Mouse (Mus musculus): ENCODE results near the gene Chp1. TPM values are rescaled to one million over a fixed set of nuclear protein-coding genes. Genes with fewer than 3 reads are reported as not detected.
A peak's percentile ranks its signal among the peaks of the same experiment; 100 is the strongest.
"Not testable (repeated sequence)": the region's sequence is repeated elsewhere in the genome, so short reads cannot be mapped to it uniquely, and the experiment has no call there.

Gene Chp1
- polyA plus RNA-seq, 1 experiment from 2014 or later = 73.0 TPM

GRCm38 (mm10) chr2:119572471-119572870 is 25.0 kb downstream of the Chp1 start:
- H3K36me3 ChIP-seq = peaks cover 55% of the 10 kb centered on the region

DNA sequence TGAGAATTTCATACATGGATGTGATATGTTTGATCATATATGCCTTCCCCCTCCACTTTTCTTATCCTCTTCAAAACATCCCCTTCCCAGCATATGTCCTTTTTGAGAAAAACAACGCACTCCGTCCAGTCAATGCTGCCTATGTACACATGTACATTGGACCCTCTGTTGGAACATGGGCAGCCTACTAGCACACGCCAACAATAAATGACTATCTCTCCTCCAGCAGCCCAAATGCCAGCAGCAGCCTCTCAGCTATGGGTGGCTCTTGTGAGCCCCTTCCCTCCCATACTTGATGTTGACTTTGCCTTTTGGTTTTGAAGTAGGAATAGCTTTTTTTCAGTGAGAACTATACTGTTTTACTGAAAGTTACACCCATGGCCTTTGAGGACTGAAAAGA is 34.1 kb downstream of the Chp1 start:
- WGBS = 96% methylated on average over 3 of the region's 3 CpGs
- no peak for ATAC-seq (ENCODE audit: low read depth)
- Histone ChIP-seq H3K4me2 (no peak overlapping the region), H3K36me3 (peaks cover 33% of the 10 kb centered on the region), H3K9me3 (no peaks in the 10 kb centered on the region), H3K9ac (no peak overlapping the region), H3K4me1 (replicated peaks) (no peaks in the 10 kb centered on the region), H3K4me3 (no peak overlapping the region), H3K27ac (replicated peaks) (no peak overlapping the region), H3K27me3 (no peaks in the 10 kb centered on the region)

More at GRCm38 (mm10) chr2:119572471-119572870, 25.0 kb downstream of the Chp1 start:
- WGBS = 94% methylated on average over 1 of the region's 1 CpGs
- Histone ChIP-seq H3K9ac (no peak overlapping the region), H3K4me1 (replicated peaks) (no peaks in the 10 kb centered on the region), H3K4me3 (no peak overlapping the region), H3K27me3 (no peaks in the 10 kb centered on the region), H3K4me2 (no peak overlapping the region), H3K9me3 (no peaks in the 10 kb centered on the region), H3K27ac (replicated peaks) (no peak overlapping the region)
- ATAC-seq (ENCODE audit: low read depth) = no peak

- H3K4me3 ChIP-seq = no peak overlapping the region
- H3K27ac ChIP-seq (replicated peaks) = no peak overlapping the region
- H3K4me1 ChIP-seq (replicated peaks) = no peaks in the 10 kb centered on the region
- H3K9ac ChIP-seq = no peak overlapping the region
- no peaks in the 10 kb centered on the region for H3K9me3 ChIP-seq
- H3K4me2 ChIP-seq = no peak overlapping the region
- H3K36me3 ChIP-seq = peaks cover 30% of the 10 kb centered on the region
- no peak for ATAC-seq (ENCODE audit: low read depth)
- no peaks in the 10 kb centered on the region for H3K27me3 ChIP-seq
- 76% methylated on average over 2 of the region's 2 CpGs for WGBS
Measured at GRCm38 (mm10) chr2:119583439-119583838, 35.9 kb downstream of the Chp1 start.

DNA sequence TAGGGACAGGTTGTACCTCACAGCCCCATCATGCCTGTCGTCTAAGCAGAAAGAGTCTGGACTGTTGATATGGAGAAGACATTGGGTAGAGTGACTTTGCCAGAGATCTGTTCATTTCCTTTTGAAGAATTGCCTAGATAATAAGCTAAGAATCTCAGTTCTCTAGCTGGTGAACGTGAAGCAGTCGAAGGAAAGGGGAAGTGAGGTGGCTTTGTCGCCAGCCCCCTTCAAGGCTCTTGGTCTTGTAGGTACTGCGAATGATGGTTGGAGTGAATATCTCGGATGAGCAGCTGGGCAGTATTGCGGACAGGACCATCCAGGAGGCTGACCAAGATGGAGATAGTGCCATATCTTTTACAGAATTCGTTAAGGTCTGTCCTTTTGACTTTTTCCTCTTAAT is 36.8 kb downstream of the Chp1 start:
- peaks cover 28% of the 10 kb centered on the region for H3K36me3 ChIP-seq
- no peak for ATAC-seq (ENCODE audit: low read depth)
- no peaks in the 10 kb centered on the region for H3K9me3 ChIP-seq
- H3K4me1 ChIP-seq (replicated peaks) = no peaks in the 10 kb centered on the region
- H3K4me3 ChIP-seq = no peak overlapping the region
- H3K27me3 ChIP-seq = no peaks in the 10 kb centered on the region
- H3K4me2 ChIP-seq = no peak overlapping the region
- no peak overlapping the region for H3K9ac ChIP-seq
- no peak overlapping the region for H3K27ac ChIP-seq (replicated peaks)
- 94% methylated on average over 8 of the region's 8 CpGs for WGBS

- no peaks in the 10 kb centered on the region for H3K9me3 ChIP-seq
- H3K4me2 ChIP-seq = no peak overlapping the region
- no peaks in the 10 kb centered on the region for H3K4me1 ChIP-seq (replicated peaks)
- no peak overlapping the region for H3K9ac ChIP-seq
- ATAC-seq (ENCODE audit: low read depth) = no peak
- no peak overlapping the region for H3K4me3 ChIP-seq
- H3K27me3 ChIP-seq = no peaks in the 10 kb centered on the region
- peaks cover 25% of the 10 kb centered on the region for H3K36me3 ChIP-seq
- 14% methylated on average over 4 of the region's 4 CpGs for WGBS
- H3K27ac ChIP-seq (replicated peaks) = no peak overlapping the region
Measured at GRCm38 (mm10) chr2:119587383-119587782, 39.9 kb downstream of the Chp1 start.

- Histone ChIP-seq H3K9ac (no peak overlapping the region), H3K4me1 (replicated peaks) (peaks cover 20% of the 10 kb centered on the region), H3K4me3 (no peak overlapping the region), H3K9me3 (no peaks in the 10 kb centered on the region), H3K4me2 (no peak overlapping the region), H3K27ac (replicated peaks) (no peak overlapping the region), H3K36me3 (peaks cover 17% of the 10 kb centered on the region), H3K27me3 (no peaks in the 10 kb centered on the region)
- 91% methylated on average over 3 of the region's 3 CpGs for WGBS
- no peak for ATAC-seq (ENCODE audit: low read depth)
Measured at GRCm38 (mm10) chr2:119591247-119591646, 43.8 kb downstream of the Chp1 start.

DNA sequence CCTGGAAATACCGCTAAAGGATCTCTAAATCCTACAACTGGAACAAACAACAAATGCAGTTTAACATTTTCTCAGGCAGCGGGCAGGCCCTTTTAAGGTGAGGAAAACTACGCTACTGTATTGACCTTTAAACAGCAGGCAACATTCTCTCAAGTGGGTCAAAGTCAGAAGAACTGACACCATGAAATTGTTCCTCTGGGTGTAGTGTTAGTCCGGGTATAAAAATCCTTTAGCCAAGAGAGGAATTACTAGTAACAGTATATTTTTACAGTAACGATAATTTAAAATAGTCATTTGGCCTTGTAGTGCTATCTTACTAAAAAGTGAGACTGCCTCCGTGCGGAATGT is 46.2 kb downstream of the Chp1 start:
- ATAC-seq (ENCODE audit: low read depth) = peak; percentile 41
- WGBS = 10% methylated on average over 7 of the region's 7 CpGs
- peak overlapping the region; percentile 12; the same call in 1 of the 2 replicates for H3K9ac ChIP-seq
- no peaks in the 10 kb centered on the region for H3K27me3 ChIP-seq
- H3K4me3 ChIP-seq = peak overlapping the region; percentile 93
- peak overlapping the region; percentile 70 for H3K27ac ChIP-seq (replicated peaks)
- H3K4me2 ChIP-seq = peak overlapping the region; percentile 79
- H3K9me3 ChIP-seq = no peaks in the 10 kb centered on the region
- H3K4me1 ChIP-seq (replicated peaks) = peaks cover 38% of the 10 kb centered on the region
- H3K36me3 ChIP-seq = peaks cover 34% of the 10 kb centered on the region

GRCm38 (mm10) chr2:119594113-119594981 is 46.9 kb downstream of the Chp1 start:
- H3K4me3 ChIP-seq = peak overlapping the region; percentile 93
- WGBS = under 1% methylated on average over 61 of the region's 61 CpGs
- peaks cover 35% of the 10 kb centered on the region for H3K36me3 ChIP-seq
- H3K9me3 ChIP-seq = no peaks in the 10 kb centered on the region
- H3K4me1 ChIP-seq (replicated peaks) = peaks cover 38% of the 10 kb centered on the region
- peak overlapping the region; percentile 95 for H3K9ac ChIP-seq
- H3K27ac ChIP-seq (replicated peaks) = peak overlapping the region; percentile 88
- no peaks in the 10 kb centered on the region for H3K27me3 ChIP-seq
- ATAC-seq (ENCODE audit: low read depth) = peak; percentile 98
- peak overlapping the region; percentile 79 for H3K4me2 ChIP-seq

GRCm38 (mm10) chr2:119595308-119595707 is 47.8 kb downstream of the Chp1 start:
- H3K27ac ChIP-seq (replicated peaks) = no peak overlapping the region
- 57% methylated on average over 4 of the region's 4 CpGs for WGBS
- no peak for ATAC-seq (ENCODE audit: low read depth)

DNA sequence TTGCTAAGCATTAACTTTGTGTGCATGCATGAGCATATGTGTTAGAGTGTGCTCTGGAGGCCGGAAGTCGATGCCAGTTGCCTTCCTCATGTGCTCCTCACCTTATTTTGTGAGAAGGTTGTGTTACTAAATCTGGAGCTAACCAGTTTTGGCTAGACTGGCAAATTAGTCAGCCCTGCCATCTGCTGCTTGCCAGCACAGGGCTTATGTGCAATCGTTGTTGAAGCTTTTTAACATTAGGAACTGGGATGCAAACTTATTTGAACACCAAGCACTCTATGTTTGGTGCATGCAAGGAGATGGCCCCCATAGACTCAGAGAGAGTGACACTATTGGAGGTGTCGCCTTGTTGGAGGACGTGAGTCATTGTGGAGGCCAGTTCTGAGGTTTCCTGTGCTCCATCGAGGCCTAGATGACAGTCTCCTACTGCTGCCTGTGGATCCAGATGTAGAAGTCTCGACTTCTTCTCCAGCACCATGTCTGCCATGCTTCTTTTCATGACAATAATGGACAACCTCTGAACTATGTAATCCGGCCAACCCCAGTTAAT is 49.4 kb downstream of the Chp1 start:
- no peaks in the 10 kb centered on the region for H3K27me3 ChIP-seq
- H3K27ac ChIP-seq (replicated peaks) = no peak overlapping the region
- no peak overlapping the region for H3K4me2 ChIP-seq
- no peak overlapping the region for H3K4me3 ChIP-seq
- H3K4me1 ChIP-seq (replicated peaks) = peaks cover 54% of the 10 kb centered on the region
- H3K9me3 ChIP-seq = no peaks in the 10 kb centered on the region
- H3K9ac ChIP-seq = no peak overlapping the region
- H3K36me3 ChIP-seq = peaks cover 43% of the 10 kb centered on the region
- no peak for ATAC-seq (ENCODE audit: low read depth)
- WGBS = 92% methylated on average over 8 of the region's 8 CpGs

More at GRCm38 (mm10) chr2:119595308-119595707, 47.8 kb downstream of the Chp1 start:
- Histone ChIP-seq H3K4me2 (peak overlapping the region; percentile 79), H3K9ac (peak overlapping the region; percentile 95), H3K27me3 (no peaks in the 10 kb centered on the region), H3K9me3 (no peaks in the 10 kb centered on the region), H3K4me3 (peak overlapping the region; percentile 93), H3K4me1 (replicated peaks) (peaks cover 40% of the 10 kb centered on the region), H3K36me3 (peaks cover 43% of the 10 kb centered on the region)

DNA sequence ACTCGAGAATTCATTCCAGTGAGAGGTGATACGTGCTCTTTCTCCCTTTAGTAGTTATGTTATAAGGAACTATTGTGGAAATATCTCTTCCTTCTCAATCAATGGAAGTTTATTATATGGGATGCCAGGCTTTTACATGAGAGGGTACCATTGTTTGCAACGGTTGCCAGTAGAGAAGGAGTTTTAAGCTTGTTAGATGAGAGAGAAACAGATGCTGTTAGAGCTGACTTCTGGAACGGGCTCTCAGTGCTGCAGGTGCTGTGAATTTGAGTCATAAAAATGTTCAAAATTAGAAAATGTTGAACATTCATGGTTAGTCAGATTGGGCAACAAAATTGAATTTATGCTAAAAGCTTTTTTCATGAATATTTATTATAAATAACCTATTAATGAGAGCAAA is 53.5 kb downstream of the Chp1 start:
- Histone ChIP-seq H3K36me3 (peaks cover 61% of the 10 kb centered on the region), H3K9me3 (no peaks in the 10 kb centered on the region), H3K9ac (no peak overlapping the region), H3K4me1 (replicated peaks) (peaks cover 42% of the 10 kb centered on the region), H3K27ac (replicated peaks) (no peak overlapping the region), H3K4me3 (no peak overlapping the region), H3K27me3 (no peaks in the 10 kb centered on the region), H3K4me2 (no peak overlapping the region)
- 77% methylated on average over 4 of the region's 4 CpGs for WGBS
- ATAC-seq (ENCODE audit: low read depth) = no peak

GRCm38 (mm10) chr2:119601575-119601974 is 54.1 kb downstream of the Chp1 start:
- Histone ChIP-seq H3K36me3 (peaks cover 60% of the 10 kb centered on the region), H3K4me1 (replicated peaks) (peaks cover 36% of the 10 kb centered on the region)
- WGBS = 72% methylated on average over 3 of the region's 3 CpGs
- H3K27me3 ChIP-seq; H3K27ac ChIP-seq (replicated peaks); ATAC-seq (ENCODE audit: low read depth); H3K9me3 ChIP-seq; H3K9ac ChIP-seq; H3K4me3 ChIP-seq; H3K4me2 ChIP-seq: not testable (repeated sequence)

All from neural tube, embryonic 13.5 days (tissue).